Mouse (Mus musculus) gastrocnemius, postnatal 4 days (tissue): ENCODE measurements around the gene Pcyox1. TPM values are rescaled to one million over a fixed set of nuclear protein-coding genes. Genes with fewer than 3 reads are reported as not detected.

Experiments used
- DNase-seq, 2 experiments: peaks; one replicate each; pipeline ENCODE4 v3.0.0; 2021 to 2022; ENCODE audit warnings: low spot score in 2 of 2, mixed read lengths in 2 of 2
- long read RNA-seq, 2 experiments: library from polyadenylated mRNA; stranded (forward); transcript quantifications; one replicate each; pipeline ENCODE4 v2.0.0; 2021
- total RNA-seq, 2 experiments: library from RNA; stranded (reverse); gene quantifications; 2 replicates each; pipeline ENCODE4 v1.2.3; 2021

Gene Pcyox1
- 10 to 100 TPM; 84.7 to 88.8 TPM for total RNA-seq
- long read RNA-seq, experiment 1, full-length matches to known transcripts: 58 of 87 reads
- long read RNA-seq, experiment 1, partial matches to known transcripts: 7 of 87 reads
- long read RNA-seq, experiment 1, other reads (novel, unspliced or antisense): 22 of 87 reads
- long read RNA-seq, experiment 2, full-length matches to known transcripts: 76 of 121 reads
- long read RNA-seq, experiment 2, partial matches to known transcripts: 12 of 121 reads
- long read RNA-seq, experiment 2, other reads (novel, unspliced or antisense): 33 of 121 reads

GRCm38 (mm10) chr6:86396581-86397256, at the start of gene Pcyox1:
Gene Pcyox1 (minus strand): TSS chr6:86397154.
- DNase-seq: peak; percentile 82 to 89

DNA sequence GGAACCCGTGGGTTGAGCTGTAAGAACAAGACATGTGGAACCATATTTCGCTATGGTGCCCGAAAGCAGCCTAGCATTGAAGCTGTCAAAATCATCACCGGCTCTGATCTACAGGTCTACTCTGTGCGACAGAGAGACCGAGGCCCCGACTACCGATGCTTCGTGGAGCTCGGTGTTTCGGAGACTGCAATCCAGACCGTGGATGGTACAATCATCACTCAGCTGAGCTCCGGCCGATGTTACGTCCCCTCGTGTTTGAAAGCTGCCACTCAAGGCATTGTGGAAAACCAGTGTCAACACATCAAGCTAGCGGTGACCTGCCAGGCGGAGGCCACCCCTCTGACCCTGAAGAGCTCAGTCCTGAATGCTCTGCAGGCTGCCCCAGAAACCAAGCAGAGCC, 48.6 kb upstream of the Pcyox1 start:
- peak in 1 of 2 experiments; percentile 9 for DNase-seq

- DNase-seq: no peak
These were observed 44.6 kb upstream of the Pcyox1 start for GRCm38 (mm10) chr6:86441571-86441970.

DNA sequence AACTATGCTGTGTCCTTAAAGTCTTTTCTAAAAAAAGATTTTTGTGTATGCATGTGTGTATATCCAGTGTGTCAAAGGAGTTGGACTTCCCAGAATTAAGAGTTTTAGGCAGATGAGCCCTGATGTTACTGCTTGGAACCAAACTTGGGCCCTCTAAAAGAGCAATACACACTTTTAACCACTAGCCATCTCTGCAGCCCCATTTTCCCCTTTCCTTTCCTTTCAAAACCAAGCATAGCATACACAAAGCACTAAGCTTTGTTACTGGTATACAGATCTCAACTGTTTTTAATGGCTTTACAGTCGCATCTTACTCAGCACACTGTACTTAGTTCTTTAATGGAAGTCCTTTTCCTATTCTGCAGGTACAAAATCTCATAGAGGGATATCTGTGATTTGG, 42.6 kb upstream of the Pcyox1 start:
- DNase-seq: peak in 1 of 2 experiments; percentile 4

DNA sequence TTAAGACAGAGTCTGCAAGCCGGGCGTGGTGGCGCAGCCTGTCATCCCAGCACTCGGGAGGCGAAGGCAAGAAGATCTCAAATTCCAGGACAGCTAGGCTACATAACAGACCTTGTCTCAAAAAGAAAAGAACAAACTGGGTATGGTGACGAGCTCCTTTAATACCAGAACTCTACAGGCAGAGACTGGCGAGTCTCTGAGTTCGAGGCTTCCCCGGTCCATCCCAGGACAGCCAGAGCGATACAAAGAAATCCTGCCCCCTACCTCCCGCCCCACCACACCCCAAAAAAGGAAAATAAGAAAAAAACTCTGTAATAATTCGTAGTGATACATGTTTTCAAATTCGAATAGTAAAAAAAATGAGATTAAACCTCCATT, 42.2 kb upstream of the Pcyox1 start:
- DNase-seq: peak in 1 of 2 experiments; percentile 13

DNA sequence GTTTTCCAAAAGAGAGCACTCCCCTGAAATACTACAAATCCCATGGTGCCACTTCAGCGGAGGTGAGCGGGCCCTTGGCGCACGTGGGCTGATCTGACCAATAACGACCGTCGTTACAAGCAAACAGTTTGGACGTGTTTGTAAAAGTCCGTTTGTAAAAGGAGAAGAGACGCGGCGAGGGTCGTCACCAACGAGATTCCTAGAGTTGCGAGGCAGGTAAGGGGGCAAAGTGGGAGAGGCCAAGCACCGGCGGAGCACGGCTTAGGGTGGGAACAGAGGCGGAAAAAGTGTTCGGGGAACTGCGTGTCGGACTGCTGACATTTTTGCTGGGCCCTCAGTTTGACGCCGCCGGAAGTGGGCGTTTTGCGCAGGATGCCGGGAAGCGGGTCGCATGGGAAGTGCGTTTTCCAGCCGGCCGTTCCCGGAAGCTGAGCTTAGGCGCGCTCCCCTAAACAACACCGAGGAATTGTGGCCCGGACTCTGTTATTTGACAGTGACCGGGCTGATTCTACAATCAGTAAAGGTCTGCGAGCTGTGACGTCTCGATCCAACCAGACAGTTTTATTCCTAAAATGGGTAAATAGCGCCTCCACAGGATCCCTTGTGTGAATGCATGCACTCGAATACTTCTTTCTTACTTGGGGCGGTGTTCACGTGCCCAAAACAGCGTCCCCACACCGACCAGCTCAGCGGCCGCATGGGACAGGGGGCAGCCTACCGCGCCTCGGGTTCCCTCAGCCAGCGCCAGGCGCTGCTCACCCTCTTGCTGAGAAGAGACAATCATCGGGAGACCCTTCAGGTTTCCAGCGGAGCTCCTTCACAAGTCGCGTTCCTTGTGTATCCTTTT, 41.5 kb upstream of the Pcyox1 start, which contains the start of gene C87436:
Gene C87436 (plus strand): TSS at position 103 of the 847 bp plus-strand sequence.
- peak; percentile 84 to 95 for DNase-seq

DNA sequence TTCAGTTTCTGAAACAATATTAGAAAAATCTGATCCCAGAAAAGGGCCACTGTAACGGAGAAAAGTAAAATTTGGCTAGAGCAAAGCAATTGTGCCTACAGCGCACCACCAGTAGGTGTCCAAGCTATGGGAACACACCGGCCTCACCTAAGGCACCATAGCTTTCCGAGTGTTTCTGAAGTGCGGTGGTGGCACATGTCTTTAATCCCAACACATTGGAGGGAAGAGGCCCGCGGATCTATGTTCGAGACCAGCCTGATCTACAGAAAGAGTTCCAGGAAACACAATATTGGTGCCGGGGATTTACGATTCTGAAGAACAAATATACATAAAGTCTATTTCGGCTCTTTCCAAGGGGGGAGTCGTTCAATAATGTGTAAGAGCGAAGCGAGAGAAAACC, 40.8 kb upstream of the Pcyox1 start:
- DNase-seq: peak; percentile 15 to 32

DNA sequence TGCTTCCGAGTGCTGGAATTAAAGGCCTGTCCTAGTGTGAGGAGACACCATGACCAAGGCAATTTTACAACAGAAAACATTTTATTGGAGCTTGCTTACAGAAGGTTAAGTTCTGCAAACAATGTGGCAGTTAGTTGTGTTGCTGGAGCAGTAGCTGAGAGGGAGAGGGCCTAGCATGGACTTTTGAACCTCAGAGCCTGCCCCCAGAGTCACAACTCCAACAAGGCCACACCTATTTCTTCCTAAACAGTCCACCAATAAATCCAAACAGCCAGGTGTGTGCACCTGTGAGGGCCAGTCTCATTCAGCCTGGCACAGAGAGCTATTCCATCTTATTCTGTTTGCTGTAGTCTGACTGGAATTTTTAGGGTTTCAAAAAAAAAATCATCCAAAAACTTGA, 36.7 kb upstream of the Pcyox1 start:
- no peak for DNase-seq

DNA sequence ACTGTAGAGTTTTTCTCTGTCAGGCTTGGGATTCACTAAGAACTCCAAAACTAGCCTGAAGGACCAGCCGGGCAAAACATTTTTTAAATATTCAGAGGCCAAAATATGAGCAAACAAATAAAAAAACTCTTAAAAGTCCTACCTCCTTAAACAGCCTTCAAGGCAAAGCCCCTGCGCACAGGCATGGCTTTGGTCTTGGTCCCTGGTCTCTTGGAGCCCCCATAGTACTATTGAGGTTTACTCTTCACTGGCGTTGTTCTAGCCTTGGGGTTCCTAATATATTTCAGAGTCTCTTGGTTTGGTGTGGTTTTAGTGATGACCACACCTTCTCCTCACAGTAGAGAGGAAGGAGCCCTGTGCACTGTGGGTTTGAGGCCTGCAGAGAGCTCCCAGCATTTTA, 34.6 kb upstream of the Pcyox1 start:
- DNase-seq: no peak

DNA sequence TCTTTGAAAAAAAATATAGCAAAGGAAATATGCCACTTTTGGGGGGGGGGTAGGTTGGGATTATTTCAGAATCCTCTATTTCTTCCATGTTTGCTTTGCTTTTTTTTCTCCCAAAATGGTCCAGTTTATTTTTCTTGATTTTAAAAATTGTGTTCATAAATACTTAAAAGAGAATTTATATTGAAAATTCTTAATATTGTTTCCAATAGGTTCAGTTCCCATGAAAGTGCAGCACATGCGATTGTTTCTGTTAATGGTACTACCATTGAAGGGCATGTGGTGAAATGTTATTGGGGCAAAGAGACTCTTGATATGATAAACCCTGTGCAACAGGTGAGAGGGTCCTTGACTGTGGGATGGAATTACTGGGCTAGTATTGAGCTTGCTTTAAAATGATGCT, 29.4 kb upstream of the Pcyox1 start, which contains the start of gene Gm44790:
Gene Gm44790 (plus strand): TSS at position 301 of the 400 bp plus-strand sequence.
- no peak for DNase-seq

DNA sequence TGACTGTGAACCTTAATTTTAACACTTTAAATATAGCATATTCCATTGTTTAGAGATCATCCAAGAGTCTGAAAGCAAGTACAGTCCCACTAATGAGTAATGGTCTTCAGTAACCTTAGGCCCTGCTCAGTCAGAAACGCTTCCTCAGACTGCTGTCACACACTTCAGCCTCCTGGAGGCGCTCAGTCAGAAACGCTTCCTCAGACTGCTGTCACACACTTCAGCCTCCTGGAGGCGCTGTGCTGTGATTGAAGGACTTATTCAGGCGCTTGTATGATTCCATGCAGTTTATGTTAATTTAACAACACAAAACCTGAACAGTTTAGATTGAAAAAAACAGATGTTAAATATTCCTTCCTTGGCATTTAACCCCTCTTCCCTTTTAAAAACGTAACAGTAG, 23.5 kb upstream of the Pcyox1 start:
- DNase-seq: no peak

GRCm38 (mm10) chr6:86419239-86419638, 22.3 kb upstream of the Pcyox1 start:
- no peak for DNase-seq

- no peak for DNase-seq
These were observed 21.8 kb upstream of the Pcyox1 start for GRCm38 (mm10) chr6:86418711-86419110.

DNA sequence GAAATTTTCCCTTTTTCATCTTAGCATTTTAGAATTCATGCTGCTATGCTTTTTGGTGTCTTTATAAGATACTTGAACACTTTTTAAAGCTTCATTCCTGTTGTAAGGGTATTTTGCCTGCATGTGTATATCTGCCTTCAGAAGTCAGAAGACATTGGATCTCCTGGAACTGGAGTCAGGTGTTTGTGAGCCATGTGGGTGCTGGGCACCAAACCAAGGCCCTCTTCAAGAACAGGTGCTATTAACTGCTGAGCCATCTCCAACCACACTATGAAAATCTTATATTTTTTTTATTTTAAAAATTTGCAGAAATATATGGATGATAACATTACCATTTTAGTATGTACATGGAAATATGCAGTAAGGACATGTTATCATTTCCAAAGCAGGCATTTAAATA, 9.4 kb upstream of the Pcyox1 start:
- no peak for DNase-seq

- DNase-seq: no peak
These were observed 8.0 kb upstream of the Pcyox1 start for GRCm38 (mm10) chr6:86404996-86405395.

GRCm38 (mm10) chr6:86404100-86404861, 7.3 kb upstream of the Pcyox1 start, which contains the start of gene Tia1:
Gene Tia1 (plus strand): TSS chr6:86404219.
- peak; percentile 96 to 99 for DNase-seq

DNA sequence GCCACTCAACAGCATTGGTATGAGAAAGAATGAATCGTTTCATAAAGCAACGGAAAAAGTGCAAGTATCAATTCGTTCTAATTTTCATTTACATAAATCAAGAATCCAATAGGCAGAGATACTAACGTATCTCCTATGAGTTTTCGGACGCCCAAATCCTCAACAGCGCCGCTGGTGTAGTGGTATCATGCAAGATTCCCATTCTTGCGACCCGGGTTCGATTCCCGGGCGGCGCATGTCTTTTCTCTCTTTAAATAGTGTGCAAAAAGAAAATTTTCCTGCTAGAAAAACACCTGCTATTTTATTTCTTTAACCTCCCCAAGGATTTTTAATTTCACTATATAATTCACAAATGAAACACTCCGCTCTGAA, 6.8 kb upstream of the Pcyox1 start:
- peak; percentile 67 to 80 for DNase-seq

GRCm38 (mm10) chr6:86402681-86403607, 6.0 kb upstream of the Pcyox1 start:
- no peak for DNase-seq

- peak; percentile 30 to 57 for DNase-seq
These were observed 4.0 kb upstream of the Pcyox1 start for GRCm38 (mm10) chr6:86400972-86401371.

DNA sequence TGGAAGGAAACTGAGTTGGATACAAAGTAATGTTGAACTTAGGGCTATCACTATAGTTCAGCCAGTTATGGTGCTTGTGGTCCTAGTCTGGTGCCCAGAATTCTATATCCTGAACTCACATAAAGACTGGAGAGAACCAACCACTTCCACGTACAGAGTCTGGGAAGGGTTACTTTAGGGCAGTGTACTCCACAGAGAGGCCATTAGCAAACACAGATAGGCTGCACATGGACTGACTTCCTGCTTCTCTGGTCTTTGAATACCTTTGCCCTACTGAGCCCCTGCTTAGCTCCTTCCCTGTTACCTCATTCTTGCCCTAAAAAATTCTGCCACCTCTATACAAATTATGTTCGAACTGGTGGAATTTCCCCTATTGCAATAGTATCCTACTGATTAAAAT, 3.0 kb upstream of the Pcyox1 start:
- DNase-seq: no peak
